Mouse (Mus musculus) megakaryocyte, embryonic 14.5 days (primary cell): ENCODE results near the gene Susd3.

ENCODE experiments used
- FLI1 ChIP-seq: IDR thresholded peaks from 2 replicates; pipeline ENCODE4 v1.6.1; 2012; ENCODE audit warnings: low read length, inconsistent platforms, mixed read lengths
- GATA1 ChIP-seq: IDR thresholded peaks from 3 replicates; pipeline ENCODE4 v1.6.1; 2012; ENCODE audit warnings: mixed read lengths, low read length, inconsistent platforms, borderline replicate concordance

DNA sequence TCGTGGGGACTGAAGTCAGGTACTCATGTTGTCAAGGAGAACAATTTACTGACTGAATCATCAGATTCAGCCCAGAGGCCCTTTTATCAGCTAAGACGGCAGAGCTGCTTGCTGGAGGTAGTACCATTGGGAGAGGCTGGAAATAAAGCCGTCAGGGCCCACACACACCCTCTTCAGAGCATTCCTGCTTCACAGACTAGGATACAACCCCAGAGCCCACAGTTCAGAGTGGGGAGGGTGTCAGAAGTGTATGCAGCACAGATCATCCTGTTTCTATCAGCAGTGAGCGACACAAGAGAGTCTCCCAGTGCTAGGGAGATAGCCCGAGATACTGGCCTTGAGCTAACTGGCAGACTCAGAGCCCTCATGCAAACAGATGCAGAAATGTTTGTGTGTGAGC lies 65.3 kb downstream of the Susd3 start:
- TF ChIP-seq GATA1, result no peak
- TF ChIP-seq FLI1, result no peak
